Mouse (Mus musculus): ENCODE data around the gene Timp3. TPM values are rescaled to one million over a fixed set of nuclear protein-coding genes. Genes with fewer than 3 reads are reported as not detected.

Timp3 gene
- total RNA-seq, 1 experiment from 2014 or later, result 2.4 TPM

- no peak for ATAC-seq (replicated peaks in 1 of 2; ENCODE audit: insufficient read depth in 1 of 2, low FRiP score in 2 of 2, low TSS enrichment in 1 of 2, low read depth in 1 of 2, poor library complexity in 2 of 2, severe bottlenecking in 2 of 2)
These were observed 89.2 kb downstream of the Timp3 start for GRCm38 (mm10) chr10:86389357-86389756.

- no peak for ATAC-seq (replicated peaks in 1 of 2; ENCODE audit: insufficient read depth in 1 of 2, low FRiP score in 2 of 2, low TSS enrichment in 1 of 2, low read depth in 1 of 2, poor library complexity in 2 of 2, severe bottlenecking in 2 of 2)
These were observed 89.7 kb downstream of the Timp3 start for GRCm38 (mm10) chr10:86389913-86390312.

- ATAC-seq (replicated peaks in 1 of 2; ENCODE audit: insufficient read depth in 1 of 2, low FRiP score in 2 of 2, low TSS enrichment in 1 of 2, low read depth in 1 of 2, poor library complexity in 2 of 2, severe bottlenecking in 2 of 2), result no peak
These were observed 92.2 kb downstream of the Timp3 start for GRCm38 (mm10) chr10:86392399-86392798.

GRCm38 (mm10) chr10:86397577-86398346 is 97.6 kb downstream of the Timp3 start:
- ATAC-seq (replicated peaks in 1 of 2; ENCODE audit: insufficient read depth in 1 of 2, low FRiP score in 2 of 2, low TSS enrichment in 1 of 2, low read depth in 1 of 2, poor library complexity in 2 of 2, severe bottlenecking in 2 of 2), result no peak

- no peak for ATAC-seq (replicated peaks in 1 of 2; ENCODE audit: insufficient read depth in 1 of 2, low FRiP score in 2 of 2, low TSS enrichment in 1 of 2, low read depth in 1 of 2, poor library complexity in 2 of 2, severe bottlenecking in 2 of 2)
These were observed 98.2 kb downstream of the Timp3 start for GRCm38 (mm10) chr10:86398347-86398720.

Other genes with a start within 250 kb of the Timp3 start
- 2.6 and 3.1 TPM in 2 replicates for gene Syn3, start 198.5 kb downstream of the Timp3 start, total RNA-seq (2017)